Mouse (Mus musculus): ENCODE measurements at regions not wholly inside any gene's neighbourhood (a gene's known extent, or its start where the extent isn't known, plus 50 kb on each side); places are given as distances from the start of the nearest gene placed in this dataset.
A peak's percentile ranks its signal among the peaks of the same experiment; 100 is the strongest.

DNA sequence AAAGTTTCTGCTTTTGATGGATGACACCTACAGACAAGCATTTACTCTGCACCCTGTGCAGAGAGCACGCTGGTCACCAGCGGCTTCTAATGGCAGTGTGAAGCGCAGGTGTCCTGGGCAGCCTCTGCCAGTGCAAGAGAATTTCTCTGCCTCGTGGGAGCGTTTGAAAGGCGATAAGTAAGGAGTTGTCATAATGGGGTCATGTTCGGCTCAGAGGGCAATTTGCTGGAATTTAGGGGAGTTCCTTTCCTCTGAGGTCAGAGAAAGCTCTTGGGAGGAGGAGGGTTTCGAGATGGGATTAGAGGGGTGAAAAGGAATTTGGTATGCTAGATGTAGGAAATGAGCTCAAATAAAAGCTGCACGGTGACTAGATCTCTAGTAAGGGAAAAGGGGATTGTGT is 144.5 kb downstream of the Ttc32 start:
- no peak for DNase-seq (ENCODE audit: extremely low spot score)

GRCm38 (mm10) chr12:9176198-9176597 is 146.4 kb downstream of the Ttc32 start:
- no peak for DNase-seq (ENCODE audit: extremely low spot score)

DNA sequence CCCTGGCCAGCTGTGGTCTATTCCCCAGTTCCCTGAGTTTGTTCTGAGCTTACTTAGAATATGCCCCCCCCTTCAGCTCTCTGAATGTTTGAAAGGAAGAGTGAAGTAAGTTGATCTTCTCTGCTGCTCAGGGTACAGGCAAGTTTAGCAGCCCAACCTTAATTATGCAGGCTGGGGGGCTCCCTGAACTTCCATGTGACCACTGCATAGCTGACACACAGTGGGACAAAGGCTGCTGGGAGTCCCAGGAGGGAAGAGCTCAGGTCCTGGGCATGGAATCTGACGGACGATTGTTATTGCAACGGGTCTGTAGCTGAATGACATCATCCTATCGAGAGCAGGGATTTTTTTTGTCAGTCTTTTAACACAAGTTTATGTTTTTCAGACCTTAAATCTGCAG is 148.8 kb downstream of the Ttc32 start:
- no peak for DNase-seq (ENCODE audit: extremely low spot score)

- DNase-seq (ENCODE audit: extremely low spot score) = no peak
Measured at GRCm38 (mm10) chr12:9180677-9181076, 150.9 kb downstream of the Ttc32 start.

DNA sequence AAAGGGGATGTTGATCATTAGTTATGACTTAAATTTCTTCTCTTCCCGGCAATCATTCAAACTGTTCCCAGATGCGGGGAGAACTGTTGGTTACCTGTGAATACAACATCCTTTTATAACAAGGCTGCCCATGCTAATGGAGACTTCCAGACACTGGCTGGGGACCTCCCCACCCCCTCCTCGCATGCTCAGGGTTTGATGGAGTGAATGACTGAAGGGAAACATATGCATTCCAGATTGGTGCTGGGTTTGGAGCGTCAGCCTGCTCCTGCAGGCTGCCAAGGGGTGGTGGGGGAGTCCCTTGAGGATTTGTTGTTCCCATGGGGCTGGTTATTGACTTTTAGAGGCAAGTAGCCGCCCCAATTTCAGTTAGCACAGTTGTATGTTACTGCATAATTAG is 161.9 kb downstream of the Ttc32 start:
- DNase-seq (ENCODE audit: extremely low spot score) = no peak

DNA sequence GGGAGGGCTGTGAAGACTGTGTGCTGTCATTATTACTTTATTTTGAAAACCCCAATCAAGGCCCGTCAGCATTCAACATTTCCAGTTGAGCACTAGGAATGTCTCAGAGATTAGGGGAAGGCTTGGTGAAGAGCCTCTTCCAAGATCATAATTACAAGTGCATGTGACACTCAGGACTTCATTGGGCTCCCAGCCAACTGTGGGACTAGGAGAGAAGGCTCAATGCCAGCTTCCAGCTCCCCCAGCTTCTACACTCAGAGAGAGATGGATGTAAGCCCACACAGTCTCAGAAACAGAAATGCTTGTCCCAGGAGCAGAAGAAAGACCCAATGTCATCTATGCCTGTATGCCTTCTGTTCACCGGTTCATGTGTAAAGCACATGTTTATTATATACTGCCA is 169.5 kb downstream of the Ttc32 start:
- no peak for DNase-seq (ENCODE audit: extremely low spot score)

DNA sequence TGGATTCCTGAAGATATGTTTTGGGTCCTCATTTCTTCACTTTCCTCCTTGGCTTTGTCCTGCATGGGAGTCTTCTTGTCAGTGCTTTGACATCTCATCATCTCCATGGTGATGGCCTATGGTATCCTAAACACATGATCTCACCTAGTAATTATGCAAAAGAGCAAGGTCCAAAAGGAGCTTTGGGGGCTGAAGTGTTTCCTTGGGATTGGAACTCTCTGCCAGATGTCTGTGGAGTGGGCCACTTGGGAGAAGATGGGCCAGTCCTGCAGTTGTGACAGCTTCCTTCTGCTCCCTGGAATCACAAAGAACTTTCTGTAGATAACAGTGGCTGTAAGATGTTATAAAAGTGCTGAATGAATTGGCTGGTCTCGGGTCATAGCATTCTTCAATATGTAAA is 182.4 kb downstream of the Ttc32 start:
- DNase-seq (ENCODE audit: extremely low spot score) = no peak

- no peak for DNase-seq (ENCODE audit: extremely low spot score)
Measured at GRCm38 (mm10) chr12:9224971-9225370, 195.2 kb downstream of the Ttc32 start.

- no peak for DNase-seq (ENCODE audit: extremely low spot score)
Measured at GRCm38 (mm10) chr12:9227901-9228300, 198.1 kb downstream of the Ttc32 start.

DNA sequence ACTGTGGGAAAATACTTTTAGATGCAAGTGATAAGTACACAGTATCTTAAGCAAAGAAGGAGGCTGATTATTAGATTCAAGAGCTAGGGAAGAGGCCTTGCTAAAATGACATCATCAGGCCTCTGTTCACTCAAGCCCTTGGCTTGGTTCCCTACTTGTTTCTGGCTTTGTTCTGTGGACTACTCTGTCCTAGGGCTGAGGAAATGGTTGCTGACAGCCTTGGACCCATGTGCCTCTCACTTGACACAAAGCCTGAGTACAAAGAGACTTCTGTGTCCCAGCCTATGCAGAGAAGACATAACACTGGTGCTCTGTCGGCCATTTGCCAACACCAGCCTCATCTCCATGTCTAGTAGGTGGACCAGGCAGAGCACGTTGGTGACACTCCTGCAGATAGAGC is 198.7 kb downstream of the Ttc32 start:
- DNase-seq (ENCODE audit: extremely low spot score) = no peak

- no peak for DNase-seq (ENCODE audit: extremely low spot score)
Measured at GRCm38 (mm10) chr12:9229981-9230380, 200.2 kb downstream of the Ttc32 start.

- DNase-seq (ENCODE audit: extremely low spot score) = no peak
Measured at GRCm38 (mm10) chr12:9230576-9230975, 200.8 kb downstream of the Ttc32 start.

DNA sequence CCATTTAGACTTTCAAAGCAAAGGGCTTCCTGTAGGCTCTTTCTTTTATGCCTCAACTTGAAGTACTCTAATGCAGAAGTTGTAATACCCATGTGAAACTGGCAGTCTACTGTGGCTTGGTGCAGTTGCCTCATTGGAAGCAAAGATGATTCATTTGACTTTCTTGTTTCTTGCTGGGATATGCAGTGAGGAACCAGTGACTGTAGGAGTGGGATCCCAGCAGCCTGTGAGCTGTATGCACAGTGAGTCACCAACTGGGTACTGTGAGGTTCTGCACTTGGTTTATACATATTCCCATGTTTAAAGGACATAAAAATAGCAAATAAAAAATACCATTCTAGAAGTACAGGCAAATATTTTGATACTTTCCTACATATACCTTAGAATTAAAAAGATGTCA is 202.6 kb downstream of the Ttc32 start:
- no peak for DNase-seq (ENCODE audit: extremely low spot score)

- no peak for DNase-seq (ENCODE audit: extremely low spot score)
Measured at GRCm38 (mm10) chr12:9235866-9236265, 206.1 kb downstream of the Ttc32 start.

GRCm38 (mm10) chr12:9237538-9237937 is 207.7 kb downstream of the Ttc32 start:
- DNase-seq (ENCODE audit: extremely low spot score) = no peak

GRCm38 (mm10) chr12:9237955-9238354 is 208.2 kb downstream of the Ttc32 start:
- no peak for DNase-seq (ENCODE audit: extremely low spot score)

- no peak for DNase-seq (ENCODE audit: extremely low spot score)
Measured at GRCm38 (mm10) chr12:9247506-9247905, 217.7 kb downstream of the Ttc32 start.

DNA sequence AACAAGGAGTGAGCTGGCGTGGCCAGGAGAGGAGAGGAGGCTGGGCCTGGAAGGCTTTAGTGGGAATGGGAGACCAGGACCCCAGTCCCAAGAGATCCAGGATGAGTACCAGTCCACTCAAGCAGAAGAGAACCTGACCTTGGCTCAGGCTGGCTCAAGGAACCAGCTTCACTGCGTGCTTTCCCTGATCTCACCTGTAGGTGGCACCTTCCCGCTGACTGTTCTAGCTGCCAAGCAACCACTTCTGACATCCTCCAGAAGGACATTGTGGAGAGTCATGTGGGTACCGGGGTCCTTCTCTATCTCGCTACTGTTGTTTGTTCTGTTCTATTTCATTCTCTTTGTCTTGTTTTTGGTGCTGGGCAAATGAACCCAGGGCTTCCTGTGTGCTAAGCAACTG is 222.0 kb downstream of the Ttc32 start:
- DNase-seq (ENCODE audit: extremely low spot score) = peak; percentile 60

GRCm38 (mm10) chr12:9253306-9254074 is 223.7 kb downstream of the Ttc32 start:
- DNase-seq (ENCODE audit: extremely low spot score) = peak; percentile 21

- DNase-seq (ENCODE audit: extremely low spot score) = no peak
Measured at GRCm38 (mm10) chr12:9254301-9254860, 224.6 kb downstream of the Ttc32 start.

DNA sequence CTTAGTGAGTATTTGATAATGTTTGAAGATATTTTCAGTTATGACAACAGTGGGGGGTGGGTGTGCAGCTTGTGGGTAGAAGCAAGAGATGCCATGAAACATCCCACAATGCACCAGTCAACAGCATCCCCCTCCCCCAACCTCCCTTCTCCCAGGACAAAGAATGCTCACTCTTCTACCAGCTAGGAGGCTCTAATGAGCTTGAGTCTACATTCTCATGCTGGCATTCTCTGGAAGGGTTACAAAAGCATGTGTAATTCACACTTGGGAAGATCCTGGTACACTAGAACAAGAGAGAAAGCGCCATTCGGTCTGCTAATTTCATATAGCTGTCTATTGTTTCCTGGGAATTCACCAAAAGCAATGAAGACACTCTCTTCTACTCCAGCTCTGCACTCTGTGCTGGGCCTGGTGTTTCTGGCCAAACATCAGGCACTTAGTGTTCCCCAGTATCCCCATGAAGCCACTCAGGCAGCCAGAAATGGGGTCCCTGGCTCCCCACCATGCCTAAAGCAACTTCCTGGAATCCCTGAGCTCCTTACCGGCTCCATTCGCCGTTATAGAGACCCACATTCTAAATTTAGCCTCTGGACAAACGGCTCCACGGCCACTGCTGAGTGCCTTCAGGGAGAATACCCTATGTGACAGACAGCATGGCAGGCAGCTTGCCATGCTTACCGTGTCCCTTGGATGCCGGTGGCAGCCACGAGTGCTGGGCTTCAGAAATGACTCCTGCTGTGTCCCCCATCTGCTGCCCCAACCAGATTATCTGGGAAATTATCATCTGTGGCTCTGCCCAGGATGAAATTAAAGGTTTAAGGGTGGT is 226.1 kb downstream of the Ttc32 start:
- no peak for DNase-seq (ENCODE audit: extremely low spot score)

GRCm38 (mm10) chr12:9256487-9256820 is 226.7 kb downstream of the Ttc32 start:
- no peak for DNase-seq (ENCODE audit: extremely low spot score)

DNA sequence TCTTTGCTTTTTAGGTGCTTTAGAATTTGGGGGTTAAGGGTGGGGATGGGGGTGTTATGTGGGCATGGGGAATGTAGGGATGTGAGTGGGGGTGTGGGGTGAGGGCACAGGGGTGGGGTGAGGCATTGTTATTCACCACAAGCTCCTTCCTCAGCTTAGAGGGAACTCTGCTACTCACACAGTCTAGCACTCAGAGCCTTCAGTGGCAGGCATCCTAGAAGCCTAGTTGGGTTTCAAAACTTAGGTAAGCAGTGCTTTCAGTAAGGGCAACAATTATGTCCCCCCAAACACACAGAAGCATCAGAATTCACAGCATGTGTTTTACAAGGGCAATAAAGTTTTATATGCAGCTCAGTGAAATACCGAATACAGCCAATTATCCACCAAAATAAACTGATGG is 228.4 kb downstream of the Ttc32 start:
- no peak for DNase-seq (ENCODE audit: extremely low spot score)

Data from embryo, embryonic 9.5 days (tissue).